10 mouse cellular contexts compared by ENCODE assay signal in the genomic region with DNA sequence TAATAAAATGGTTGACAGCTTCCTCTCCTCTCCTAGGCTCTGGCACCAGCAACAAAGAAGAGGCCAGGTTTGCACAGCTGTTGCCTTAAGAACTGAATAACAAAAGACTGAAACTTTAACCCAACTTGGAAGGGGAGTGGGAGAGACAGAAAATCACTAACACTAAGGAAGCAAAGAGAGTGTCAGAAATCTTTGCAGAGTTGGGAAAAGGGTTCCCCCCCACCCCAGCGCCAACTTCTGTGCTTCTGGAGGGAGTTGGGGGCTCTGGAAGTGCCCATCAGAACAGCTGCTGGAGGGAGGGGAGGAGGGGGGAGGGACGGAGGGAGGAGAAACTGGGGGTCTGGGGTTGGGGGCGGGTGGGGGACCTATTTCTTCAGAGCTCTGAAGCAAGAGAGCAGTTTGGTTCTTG.
A peak's percentile ranks its signal among the peaks of the same experiment; 100 is the strongest.
DNase-seq lines count a peak whose midpoint lies in the region; ATAC-seq and TF ChIP-seq lines count a peak whose summit lies in the region.
"Had no signal": no experiment of that assay in that cellular context is flagged by ENCODE, and none has a peak within 500 bp of the region (broad histone marks: within the 10 kb centered on the region; RNA-seq: fewer than 3 reads in every experiment).

No protein-coding gene starts in this region.

- no peak overlapping the region; the same call in 1 of the 2 replicates for H3K4me2 ChIP-seq in hindbrain, embryonic 16.5 days (ENCODE audit: low read length)
- H3K4me2 ChIP-seq in forebrain, embryonic 14.5 days (ENCODE audit: low read length) = peak overlapping the region; percentile 43
- no peak overlapping the region for H3K4me2 ChIP-seq in liver, embryonic 11.5 days

- H3K4me3 ChIP-seq in hindbrain, embryonic 10.5 days = peak overlapping the region; percentile 36
- H3K4me3 ChIP-seq in hindbrain, embryonic 16.5 days (ENCODE audit: low read length) = no peak overlapping the region
- no peak overlapping the region for H3K4me3 ChIP-seq in forebrain, embryonic 14.5 days (ENCODE audit: low read depth, low read length)
- H3K4me3 ChIP-seq in cerebellum, adult 2 months (replicated peaks; ENCODE audit: insufficient read depth, low read depth, low read length) = no peak overlapping the region
- no peak overlapping the region for H3K4me3 ChIP-seq in liver, embryonic 11.5 days (ENCODE audit: low read depth, low read length)

- H3K9me3 ChIP-seq in hindbrain, embryonic 10.5 days = no peaks in the 10 kb centered on the region
- H3K9me3 ChIP-seq in hindbrain, embryonic 16.5 days (ENCODE audit: control insufficient read depth, low read length) = no peaks in the 10 kb centered on the region
- H3K9me3 ChIP-seq in forebrain, embryonic 14.5 days (replicated peaks; ENCODE audit: control insufficient read depth, low read length) = no peaks in the 10 kb centered on the region
- no peaks in the 10 kb centered on the region for H3K9me3 ChIP-seq in liver, embryonic 11.5 days (ENCODE audit: control insufficient read depth, low read length)

- H3K27me3 ChIP-seq in hindbrain, embryonic 10.5 days (ENCODE audit: insufficient read depth, poor library complexity, severe bottlenecking) = no peaks in the 10 kb centered on the region
- no peaks in the 10 kb centered on the region for H3K27me3 ChIP-seq in hindbrain, embryonic 16.5 days (replicated peaks; ENCODE audit: control insufficient read depth, insufficient read depth, low read length)
- no peaks in the 10 kb centered on the region for H3K27me3 ChIP-seq in forebrain, embryonic 14.5 days (replicated peaks; ENCODE audit: control insufficient read depth, insufficient read depth, low read length)
- no peaks in the 10 kb centered on the region; the same call in 1 of the 2 replicates for H3K27me3 ChIP-seq in cerebellum, adult 2 months (ENCODE audit: control insufficient read depth, insufficient read depth, low read length)
- no peaks in the 10 kb centered on the region for H3K27me3 ChIP-seq in liver, embryonic 11.5 days (replicated peaks; ENCODE audit: control insufficient read depth, insufficient read depth, low read length)

- H3K9ac ChIP-seq in hindbrain, embryonic 16.5 days (ENCODE audit: low read depth, low read length) = no peak overlapping the region
- H3K9ac ChIP-seq in forebrain, embryonic 14.5 days (ENCODE audit: low read length) = no peak overlapping the region
- H3K9ac ChIP-seq in liver, embryonic 11.5 days (ENCODE audit: low read depth, low read length) = no peak overlapping the region

- no peak for TF ChIP-seq POLR2A in cerebellum, adult 2 months (IDR thresholded peaks at IDR 0.05; ENCODE audit: borderline replicate concordance, insufficient read depth, low read length)

- TF ChIP-seq CTCF in cerebellum, adult 2 months (IDR thresholded peaks at IDR 0.05; ENCODE audit: borderline replicate concordance, insufficient read depth, low read depth, low read length) = no peak

- no peak for ATAC-seq in hindbrain, embryonic 16.5 days
- ATAC-seq in forebrain, embryonic 14.5 days = peak; percentile 52; the same call in 1 of the 2 replicates
- ATAC-seq in liver, embryonic 11.5 days (replicated peaks; ENCODE audit: low FRiP score) = no peak
- ATAC-seq: CD4-positive, CD25-positive, alpha-beta regulatory T cell, adult 4 months had no signal

- DNase-seq in hindbrain, embryonic 10.5 days (ENCODE audit: low spot score) = peak; percentile 49
- peak; percentile 9 for DNase-seq in Muller cell, postnatal 12 days (ENCODE audit: inconsistent ontology term)
- peak; percentile 37 for DNase-seq in forebrain, embryonic 14.5 days (ENCODE audit: low spot score)
- DNase-seq in lung, postnatal 36 days = peak; percentile 8
- no peak for DNase-seq in cerebellum, adult 2 months
- no peak for DNase-seq in liver, embryonic 11.5 days (ENCODE audit: low spot score)
- DNase-seq in spleen, postnatal 14 days (ENCODE audit: low spot score in 2 of 2) = no peak
- DNase-seq: adrenal gland, postnatal 14 days had no signal

- no peaks in the 10 kb centered on the region for H3K36me3 ChIP-seq in hindbrain, embryonic 10.5 days
- no peaks in the 10 kb centered on the region for H3K36me3 ChIP-seq in hindbrain, embryonic 16.5 days (ENCODE audit: control insufficient read depth, insufficient read depth, low read length)
- H3K36me3 ChIP-seq in forebrain, embryonic 14.5 days (ENCODE audit: control insufficient read depth, insufficient read depth, low read length) = no peaks in the 10 kb centered on the region
- H3K36me3 ChIP-seq in liver, embryonic 11.5 days (ENCODE audit: control insufficient read depth, insufficient read depth, low read length) = no peaks in the 10 kb centered on the region

- H3K27ac ChIP-seq in hindbrain, embryonic 10.5 days = peak overlapping the region; percentile 88
- no peak overlapping the region for H3K27ac ChIP-seq in hindbrain, embryonic 16.5 days (ENCODE audit: low read depth, low read length)
- no peak overlapping the region for H3K27ac ChIP-seq in forebrain, embryonic 14.5 days (ENCODE audit: low read depth, low read length)
- no peak overlapping the region for H3K27ac ChIP-seq in cerebellum, adult 2 months (ENCODE audit: insufficient read depth, low read length)
- no peak overlapping the region for H3K27ac ChIP-seq in liver, embryonic 11.5 days (ENCODE audit: low read depth, low read length)

- 3% methylated on average over 3 of the region's 3 CpGs for WGBS in hindbrain, embryonic 10.5 days
- 5% methylated on average over 3 of the region's 3 CpGs for WGBS in hindbrain, embryonic 16.5 days
- WGBS in forebrain, embryonic 14.5 days = 0% methylated on average over 3 of the region's 3 CpGs
- WGBS in cerebellum, adult 2 months = 20% methylated on average over 3 of the region's 3 CpGs
- 19% methylated on average over 2 of the region's 3 CpGs for WGBS in liver, embryonic 11.5 days

- H3K4me1 ChIP-seq in hindbrain, embryonic 10.5 days (replicated peaks) = peaks cover 40% of the 10 kb centered on the region
- H3K4me1 ChIP-seq in hindbrain, embryonic 16.5 days (ENCODE audit: control insufficient read depth, insufficient read depth, low read depth, low read length) = peaks cover 13% of the 10 kb centered on the region
- H3K4me1 ChIP-seq in forebrain, embryonic 14.5 days (ENCODE audit: control insufficient read depth, insufficient read depth, low read length) = peaks cover 9% of the 10 kb centered on the region
- H3K4me1 ChIP-seq in cerebellum, adult 2 months (ENCODE audit: control insufficient read depth, insufficient read depth, low read length) = no peaks in the 10 kb centered on the region; the same call in none of the 2 replicates
- no peaks in the 10 kb centered on the region; the same call in 1 of the 2 replicates for H3K4me1 ChIP-seq in liver, embryonic 11.5 days (replicated peaks; ENCODE audit: control insufficient read depth, insufficient read depth, low read length)

Comparison
In these comparisons a context has a peak if more than half of its experiments do, and no peak if none do; other contexts are left out.
1. DNase-seq: peak in hindbrain, embryonic 10.5 days (single experiment), Muller cell, postnatal 12 days (single experiment), forebrain, embryonic 14.5 days (single experiment) and lung, postnatal 36 days (single experiment); none in cerebellum, adult 2 months (0 of 2), liver, embryonic 11.5 days (single experiment) and spleen, postnatal 14 days (0 of 2).